Mouse (Mus musculus) spleen, adult 2 months (tissue): ENCODE results near the gene Gfap. TPM values are rescaled to one million over a fixed set of nuclear protein-coding genes. Genes with fewer than 3 reads are reported as not detected.

Source experiments
- DNase-seq, 2 experiments: peaks; one replicate each; pipeline versions ENCODE4 v3.0.0 to v3.0.0-alpha.2; 2012 to 2021; ENCODE audit warnings: low spot score in 2 of 2, low read depth in 1 of 2
- H3K27ac ChIP-seq: fragments of 200-500 bp; 2 replicates; pipeline ENCODE4 v1.5.1; 2012; ENCODE audit warnings: low read length, inconsistent platforms; ENCODE audit not compliant: insufficient read depth
- H3K27me3 ChIP-seq: fragments of 200-500 bp; 2 replicates; pipeline ENCODE4 v1.6.1; 2012; ENCODE audit warnings: mild to moderate bottlenecking, moderate library complexity, low read length, inconsistent platforms; ENCODE audit not compliant: control insufficient read depth, insufficient read depth
- H3K36me3 ChIP-seq: fragments of 200-500 bp; 2 replicates; pipeline ENCODE4 v1.6.1; 2012; ENCODE audit warnings: mild to moderate bottlenecking, low read length, inconsistent platforms; ENCODE audit not compliant: control insufficient read depth, insufficient read depth
- H3K4me1 ChIP-seq: fragments of 200-500 bp; 2 replicates; pipeline ENCODE4 v1.6.1; 2011; ENCODE audit warnings: inconsistent platforms; ENCODE audit not compliant: control insufficient read depth, insufficient read depth, insufficient read length
- H3K4me3 ChIP-seq: fragments of 200-500 bp; 2 replicates; pipeline ENCODE4 v1.5.1; 2011; ENCODE audit warnings: mild to moderate bottlenecking, inconsistent platforms; ENCODE audit not compliant: insufficient read depth, insufficient read length; ENCODE audit errors: extremely low read depth
- CTCF ChIP-seq: fragments of 200-500 bp; IDR thresholded peaks from 2 replicates; pipeline ENCODE4 v1.5.1; 2011; ENCODE audit warnings: mild to moderate bottlenecking, inconsistent platforms; ENCODE audit not compliant: insufficient read depth, insufficient read length, insufficient replicate concordance; ENCODE audit errors: extremely low read depth
- POLR2A ChIP-seq: fragments of 200-500 bp; IDR thresholded peaks from 2 replicates; pipeline ENCODE4 v1.6.1; 2011; ENCODE audit warnings: low read depth, low read length, inconsistent platforms
- WGBS: fragments of 180-500 bp; shearing (Covaris S2); methylation state at CpG from one replicate; pipeline ENCODE4 v1.1.7; 2018; 5-methylcytosine and 5-hydroxymethylcytosine counted together
- polyA plus RNA-seq: library from polyadenylated mRNA; depleted of rRNA; stranded (reverse); fragments of >200 nt; gene quantifications from 2 replicates; pipeline ENCODE4 v1.2.3, GENCODE M21; 2012

Gene Gfap
- polyA plus RNA-seq, 1 experiment: 1.8 TPM

DNA sequence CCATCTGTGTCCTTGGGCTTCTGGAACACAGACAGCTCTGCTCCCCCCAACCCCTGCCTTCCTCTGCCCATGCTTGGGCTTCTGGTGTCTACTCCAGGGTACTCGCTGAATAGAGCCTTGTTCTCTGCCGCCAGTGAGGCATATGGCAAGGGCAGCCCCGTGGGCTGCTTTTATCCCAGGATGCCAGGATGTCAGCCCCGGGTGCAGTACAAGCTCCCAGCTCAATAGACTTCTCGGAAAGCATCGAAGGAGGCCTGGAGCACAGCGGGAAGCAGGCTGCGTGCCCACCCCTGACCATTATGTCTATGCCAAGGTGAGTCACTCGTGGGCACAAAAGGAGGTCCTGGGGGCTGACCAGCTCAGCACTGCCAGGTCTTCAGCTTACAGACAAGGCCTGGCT is 2.3 kb downstream of the Gfap start:
- Histone ChIP-seq H3K36me3 (no peaks in the 10 kb centered on the region), H3K4me1 (0 out of 2 replicates have a peak, but pooled peaks cover under 1% of the 10 kb centered on the region), H3K27ac (no peak overlapping the region), H3K27me3 (no peaks in the 10 kb centered on the region), H3K4me3 (no peak overlapping the region)
- TF ChIP-seq CTCF (no peak), POLR2A (no peak)
- DNase-seq: no peak
- 84% methylated on average over 9 of the region's 9 CpGs for WGBS

DNA sequence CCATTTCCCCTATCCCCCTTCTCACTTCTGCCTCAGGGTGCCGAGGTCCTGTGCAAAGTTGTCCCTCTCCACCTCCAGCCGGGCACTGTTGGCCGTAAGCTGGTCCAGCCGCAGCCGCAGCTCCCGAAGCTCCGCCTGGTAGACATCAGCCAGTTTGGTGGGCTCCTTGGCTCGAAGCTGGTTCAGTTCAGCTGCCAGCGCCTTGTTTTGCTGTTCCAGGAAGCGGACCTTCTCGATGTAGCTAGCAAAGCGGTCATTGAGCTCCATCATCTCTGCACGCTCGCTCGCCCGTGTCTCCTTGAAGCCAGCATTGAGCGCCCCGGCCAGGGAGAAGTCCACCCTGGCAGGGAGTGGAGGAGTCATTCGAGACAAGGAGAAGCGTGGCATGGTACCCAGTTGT is 4.1 kb downstream of the Gfap start:
- no peak for DNase-seq
- no peak overlapping the region for H3K4me3 ChIP-seq
- 85% methylated on average over 20 of the region's 20 CpGs for WGBS
- TF ChIP-seq POLR2A (no peak), CTCF (no peak)
- H3K36me3 ChIP-seq: no peaks in the 10 kb centered on the region
- no peak overlapping the region for H3K27ac ChIP-seq
- peaks cover 2% of the 10 kb centered on the region; the same call in 1 of the 2 replicates for H3K4me1 ChIP-seq
- H3K27me3 ChIP-seq: no peaks in the 10 kb centered on the region

DNA sequence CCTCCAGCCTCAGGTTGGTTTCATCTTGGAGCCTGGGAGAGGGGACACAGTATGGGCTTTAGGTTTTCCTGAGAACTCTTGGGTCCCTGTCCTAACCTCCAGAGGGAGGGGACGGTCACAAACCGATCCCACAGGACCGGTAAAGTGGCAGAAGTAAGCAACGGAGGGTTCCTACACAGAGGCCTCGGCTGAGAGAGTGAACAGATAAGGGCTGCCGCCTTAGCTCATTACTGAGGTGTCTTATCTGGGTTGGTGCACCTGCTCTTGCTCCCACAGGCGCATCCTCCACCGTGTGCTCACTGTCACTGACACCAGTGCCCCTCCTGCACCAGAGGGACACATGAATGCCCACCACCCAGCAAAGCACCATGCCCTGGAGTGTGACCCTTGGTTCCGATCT is 4.9 kb downstream of the Gfap start:
- TF ChIP-seq POLR2A: no peak
- TF ChIP-seq CTCF: no peak
- Histone ChIP-seq H3K27me3 (no peaks in the 10 kb centered on the region), H3K36me3 (no peaks in the 10 kb centered on the region), H3K4me3 (no peak overlapping the region), H3K27ac (no peak overlapping the region), H3K4me1 (peaks cover 2% of the 10 kb centered on the region; the same call in 1 of the 2 replicates)
- 81% methylated on average over 9 of the region's 9 CpGs for whole genome bisulfite sequencing
- DNase-seq: no peak

DNA sequence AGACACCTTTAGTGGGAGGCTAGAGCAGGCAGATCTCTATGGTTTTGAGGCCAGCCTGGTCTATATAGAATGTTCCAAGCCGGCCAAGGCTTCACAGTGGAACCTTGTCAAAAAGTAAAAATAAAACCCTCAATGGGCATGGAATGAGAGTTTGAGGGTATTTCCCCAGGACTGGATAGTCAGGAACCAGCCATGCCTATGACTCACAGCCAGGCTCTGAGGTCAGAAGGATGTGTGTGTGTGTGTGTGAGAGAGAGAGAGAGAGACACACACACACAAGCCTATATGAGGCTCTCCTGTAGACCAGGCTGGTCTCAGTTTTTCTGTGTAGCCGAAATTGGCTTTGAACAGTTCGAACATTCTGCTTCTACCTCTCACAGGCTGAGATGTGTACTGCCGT is 6.0 kb downstream of the Gfap start:
- DNase-seq: no peak
- no peaks in the 10 kb centered on the region for H3K36me3 ChIP-seq
- no peak overlapping the region for H3K27ac ChIP-seq
- no peak for TF ChIP-seq POLR2A
- no peak for TF ChIP-seq CTCF
- 90% methylated on average over 4 of the region's 4 CpGs for WGBS
- no peaks in the 10 kb centered on the region for H3K27me3 ChIP-seq
- peaks cover 2% of the 10 kb centered on the region; the same call in 1 of the 2 replicates for H3K4me1 ChIP-seq
- no peak overlapping the region for H3K4me3 ChIP-seq

DNA sequence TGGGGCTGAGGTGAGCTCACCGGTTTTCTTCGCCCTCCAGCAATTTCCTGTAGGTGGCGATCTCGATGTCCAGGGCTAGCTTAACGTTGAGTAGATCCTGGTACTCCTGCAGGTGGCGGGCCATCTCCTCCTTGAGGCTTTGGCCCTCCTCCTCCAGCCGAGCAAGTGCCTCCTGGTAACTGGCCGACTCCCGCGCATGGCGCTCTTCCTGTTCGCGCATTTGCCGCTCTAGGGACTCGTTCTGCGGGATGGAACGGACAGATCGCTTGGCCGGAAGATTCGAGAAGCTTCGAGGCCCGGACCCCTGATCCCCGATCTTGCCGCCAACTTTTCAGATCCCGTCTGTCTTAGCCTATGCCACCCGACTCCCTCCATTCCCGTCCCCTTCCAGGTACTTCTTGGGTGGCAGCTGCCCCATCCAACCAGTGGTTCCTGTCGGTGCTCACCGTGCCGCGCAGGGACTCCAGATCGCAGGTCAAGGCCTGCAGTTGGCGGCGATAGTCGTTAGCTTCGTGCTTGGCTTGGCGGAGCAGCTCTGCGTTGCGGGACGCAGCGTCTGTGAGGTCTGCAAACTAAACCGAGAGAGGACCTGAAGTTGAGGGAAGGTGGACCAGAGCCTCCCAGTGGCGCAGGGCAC is 7.6 kb downstream of the Gfap start:
- WGBS: 6% methylated on average over 43 of the region's 43 CpGs
- Histone ChIP-seq H3K27ac (no peak overlapping the region), H3K4me3 (peak overlapping the region; percentile 49), H3K4me1 (peaks cover 2% of the 10 kb centered on the region; the same call in 1 of the 2 replicates), H3K36me3 (no peaks in the 10 kb centered on the region), H3K27me3 (no peaks in the 10 kb centered on the region)
- TF ChIP-seq CTCF (peak; percentile 76; the same call in 1 of the 2 replicates), POLR2A (no peak)
- DNase-seq: peak; percentile 49 to 62

DNA sequence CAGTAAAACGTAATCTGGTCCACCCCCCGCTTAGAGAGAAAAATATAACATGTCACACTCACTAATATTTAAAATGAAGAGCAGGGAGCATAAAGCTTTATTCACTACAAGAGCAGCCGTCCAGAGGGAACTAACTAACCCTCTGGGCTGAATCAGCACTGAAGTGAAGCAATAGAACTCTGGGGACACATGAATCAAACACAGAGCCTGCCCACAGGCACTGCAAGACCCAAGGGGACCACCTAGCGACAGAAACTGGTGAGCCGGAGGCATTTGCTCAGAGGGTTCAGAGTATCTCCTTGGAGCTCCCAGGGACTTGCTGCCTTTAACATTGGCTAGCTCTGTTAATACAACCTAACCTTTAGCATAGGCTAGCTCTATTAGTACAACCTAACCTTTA is 10.6 kb downstream of the Gfap start:
- Histone ChIP-seq H3K27me3 (no peaks in the 10 kb centered on the region), H3K4me3 (no peak overlapping the region), H3K27ac (no peak overlapping the region), H3K4me1 (peaks cover 2% of the 10 kb centered on the region; the same call in 1 of the 2 replicates), H3K36me3 (no peaks in the 10 kb centered on the region)
- no peak for TF ChIP-seq POLR2A
- TF ChIP-seq CTCF: no peak
- WGBS: 71% methylated on average over 5 of the region's 5 CpGs
- DNase-seq: no peak

DNA sequence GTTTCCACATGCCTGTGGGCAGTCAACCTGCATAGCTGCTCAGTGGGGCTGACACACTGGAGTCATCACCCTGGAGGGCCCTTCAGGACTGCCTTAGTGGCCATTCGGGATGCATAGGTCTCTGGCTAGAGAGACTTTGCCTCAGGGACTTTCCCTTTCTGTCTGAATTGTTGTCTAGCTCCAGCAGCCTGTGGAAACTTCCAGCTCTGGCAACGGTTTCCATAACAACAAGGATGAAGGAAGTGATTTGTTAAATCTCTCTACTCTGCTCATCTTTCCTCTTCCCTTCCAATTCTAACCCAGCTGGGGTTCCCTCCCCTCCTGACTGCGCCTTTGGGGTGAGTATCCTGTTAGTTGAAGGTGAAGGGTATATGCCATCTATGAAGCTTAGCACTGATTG is 12.6 kb downstream of the Gfap start:
- H3K27me3 ChIP-seq: no peaks in the 10 kb centered on the region

More for the DNA sequence above, 12.6 kb downstream of the Gfap start:
- TF ChIP-seq CTCF (no peak), POLR2A (no peak)
- DNase-seq: no peak
- Histone ChIP-seq H3K4me1 (no peaks in the 10 kb centered on the region; the same call in 1 of the 2 replicates), H3K4me3 (no peak overlapping the region), H3K27ac (no peak overlapping the region), H3K36me3 (no peaks in the 10 kb centered on the region)
- 65% methylated on average over 3 of the region's 3 CpGs for WGBS
